Comparison of ENCODE assay signal across 22 mouse cellular contexts in genomic region chr14:78933399-78933798, GRCm38 (mm10).
DNase-seq lines count a peak whose midpoint lies in the region; TF ChIP-seq lines count a peak whose summit lies in the region.
"Had no signal": no experiment of that assay in that cellular context is flagged by ENCODE, and none has a peak within 500 bp of the region (broad histone marks: within the 10 kb centered on the region; RNA-seq: fewer than 3 reads in every experiment).

No protein-coding gene starts in this region.

- no peak for TF ChIP-seq POLR2A in brain, embryonic 14.5 days (IDR thresholded peaks at IDR 0.05; ENCODE audit: borderline replicate concordance, extremely low read depth, insufficient read depth, insufficient read length, poor library complexity, severe bottlenecking)

- DNase-seq in layer of hippocampus, adult 2 months (ENCODE audit: low spot score in 2 of 2), result no peak
- no peak for DNase-seq in layer of hippocampus, postnatal 14 days (ENCODE audit: low spot score in 2 of 2)
- peak; percentile 61 for DNase-seq in brain, embryonic 14.5 days (ENCODE audit: low read depth)
- DNase-seq in embryo, embryonic 10.5 days (ENCODE audit: low spot score), result peak; percentile 31
- DNase-seq in mesoderm, embryonic 11.5 days (ENCODE audit: low read depth, low spot score), result peak; percentile 4
- DNase-seq in adrenal gland, postnatal 4 days (ENCODE audit: low spot score in 2 of 2), result no peak
- DNase-seq in heart, postnatal 14 days, result no peak
- DNase-seq: adrenal gland, postnatal 10 days; cerebellum, adult 9-10 months; gastrocnemius, postnatal 10 days; kidney, adult 9 months; kidney, postnatal 14 days; layer of hippocampus, postnatal 36 days; liver, embryonic 13.5 days; lung, adult 2 months; lung, postnatal 36 days had no signal

- intact Hi-C loops in heart, postnatal 14 days (cut with DNase I), result no loop called here

- H3K27ac ChIP-seq in layer of hippocampus, adult 2 months, result peak overlapping the region; percentile 69; the same call in 1 of the 2 replicates
- H3K27ac ChIP-seq: hindbrain, embryonic 10.5 days; hindbrain, postnatal 0 days; liver, embryonic 13.5 days; neural tube, embryonic 13.5 days; stomach, postnatal 0 days had no signal

- no peak overlapping the region for H3K4me3 ChIP-seq in layer of hippocampus, adult 2 months
- H3K4me3 ChIP-seq: hindbrain, embryonic 10.5 days; liver, embryonic 13.5 days; megakaryocyte, embryonic 14.5 days; myocyte; neural tube, embryonic 13.5 days had no signal

- TF ChIP-seq CTCF in layer of hippocampus, adult 2 months (conservative IDR thresholded peaks at IDR 0.05), result no peak
- TF ChIP-seq CTCF in brain, embryonic 14.5 days (IDR thresholded peaks at IDR 0.05; ENCODE audit: borderline replicate concordance, extremely low read depth, insufficient read depth, insufficient read length), result no peak

Comparison
In these comparisons a context has a peak if more than half of its experiments do, and no peak if none do; other contexts are left out.
1. DNase-seq: peak in brain, embryonic 14.5 days (single experiment), embryo, embryonic 10.5 days (single experiment) and mesoderm, embryonic 11.5 days (single experiment); none in layer of hippocampus, adult 2 months (0 of 2), layer of hippocampus, postnatal 14 days (0 of 2), adrenal gland, postnatal 4 days (0 of 2) and heart, postnatal 14 days (0 of 2).